Mouse (Mus musculus) stomach, embryonic 16.5 days (tissue): ENCODE data around the gene Erg. TPM values are rescaled to one million over a fixed set of nuclear protein-coding genes. Genes with fewer than 3 reads are reported as not detected.

Source experiments
- ATAC-seq: fragments of 200-750 bp; cut with Nextera tagmentation; 2 replicates; pipeline ENCODE4 v1.8.0; 2017; ENCODE audit warnings: moderate number of reproducible peaks, moderate TSS enrichment; ENCODE audit not compliant: insufficient read depth, low FRiP score
- H3K27ac ChIP-seq: fragments of 300-500 bp; sonication (generic); 2 replicates; pipeline ENCODE4 v1.5.1; 2014; ENCODE audit warnings: low read length
- H3K27me3 ChIP-seq: fragments of 300-500 bp; sonication (generic); 2 replicates; pipeline ENCODE4 v1.6.1; 2014; ENCODE audit warnings: low read length, control low read depth, mixed read lengths; ENCODE audit not compliant: control insufficient read depth, insufficient read depth
- H3K36me3 ChIP-seq: fragments of 300-500 bp; sonication (generic); 2 replicates; pipeline ENCODE4 v1.6.1; 2014; ENCODE audit warnings: low read length; ENCODE audit not compliant: control insufficient read depth, insufficient read depth
- H3K4me1 ChIP-seq: fragments of 300-500 bp; sonication (generic); 2 replicates; pipeline ENCODE4 v1.6.1; 2014; ENCODE audit warnings: low read length, control low read depth, mixed read lengths; ENCODE audit not compliant: control insufficient read depth, insufficient read depth
- H3K4me2 ChIP-seq: fragments of 300-500 bp; sonication (generic); 2 replicates; pipeline ENCODE4 v1.6.1; 2014; ENCODE audit warnings: low read depth, low read length, mixed read lengths
- H3K4me3 ChIP-seq: fragments of 300-500 bp; sonication (generic); replicated peaks from 2 replicates; pipeline ENCODE4 v1.5.1; 2014; ENCODE audit warnings: mild to moderate bottlenecking, low read length
- H3K9ac ChIP-seq: fragments of 300-500 bp; sonication (generic); 2 replicates; pipeline ENCODE4 v1.6.1; 2014; ENCODE audit warnings: low read length
- H3K9me3 ChIP-seq: fragments of 300-500 bp; sonication (generic); replicated peaks from 2 replicates; pipeline ENCODE4 v1.6.1; 2016; ENCODE audit warnings: low read length, control low read depth; ENCODE audit not compliant: control insufficient read depth
- WGBS: fragments of 180-500 bp; shearing (Covaris S2); extraction: QIAGEN DNeasy Blood & Tissue Kit; methylation state at CpG from one replicate; pipeline ENCODE4 v1.1.7; 2014; 5-methylcytosine and 5-hydroxymethylcytosine counted together
- polyA plus RNA-seq: library from polyadenylated mRNA; unstranded; fragments of >200 nt; fragmentation: Nextera tagmentation; extraction: Ambion mirVana; gene quantifications from 2 replicates; pipeline ENCODE4 v1.2.1, GENCODE M21; 2015

The Erg gene
- polyA plus RNA-seq, 1 experiment from 2014 or later, result 4.5 TPM

GRCm38 (mm10) chr16:95553136-95553535 lies 33.3 kb downstream of the Erg start:
- Histone ChIP-seq H3K9ac (no peak overlapping the region), H3K36me3 (no peaks in the 10 kb centered on the region), H3K4me3 (no peak overlapping the region), H3K4me1 (no peaks in the 10 kb centered on the region), H3K9me3 (no peaks in the 10 kb centered on the region), H3K27me3 (no peaks in the 10 kb centered on the region), H3K4me2 (no peak overlapping the region), H3K27ac (no peak overlapping the region)
- ATAC-seq, result no peak
- WGBS, result 80% methylated on average over 2 of the region's 2 CpGs

- Histone ChIP-seq H3K27me3 (no peaks in the 10 kb centered on the region), H3K4me2 (no peak overlapping the region), H3K9me3 (no peaks in the 10 kb centered on the region), H3K4me1 (no peaks in the 10 kb centered on the region), H3K4me3 (no peak overlapping the region), H3K9ac (no peak overlapping the region), H3K36me3 (no peaks in the 10 kb centered on the region), H3K27ac (no peak overlapping the region)
- 35% methylated on average over 16 of the region's 16 CpGs for WGBS
- no peak for ATAC-seq
Measured at GRCm38 (mm10) chr16:95552495-95552894, 33.9 kb downstream of the Erg start.

GRCm38 (mm10) chr16:95550496-95550895 lies 35.9 kb downstream of the Erg start:
- 85% methylated on average over 5 of the region's 5 CpGs for WGBS

GRCm38 (mm10) chr16:95544753-95545152 lies 41.6 kb downstream of the Erg start:
- Histone ChIP-seq H3K36me3 (no peaks in the 10 kb centered on the region), H3K4me2 (no peak overlapping the region), H3K9me3 (no peaks in the 10 kb centered on the region), H3K4me3 (no peak overlapping the region), H3K4me1 (no peaks in the 10 kb centered on the region), H3K9ac (no peak overlapping the region), H3K27ac (no peak overlapping the region), H3K27me3 (no peaks in the 10 kb centered on the region)
- WGBS, result 74% methylated on average over 5 of the region's 5 CpGs
- ATAC-seq, result no peak

More at GRCm38 (mm10) chr16:95550496-95550895, 35.9 kb downstream of the Erg start:
- Histone ChIP-seq H3K36me3 (no peaks in the 10 kb centered on the region), H3K4me3 (no peak overlapping the region), H3K4me2 (no peak overlapping the region), H3K4me1 (no peaks in the 10 kb centered on the region), H3K9ac (no peak overlapping the region), H3K9me3 (no peaks in the 10 kb centered on the region), H3K27ac (no peak overlapping the region), H3K27me3 (no peaks in the 10 kb centered on the region)
- no peak for ATAC-seq

DNA sequence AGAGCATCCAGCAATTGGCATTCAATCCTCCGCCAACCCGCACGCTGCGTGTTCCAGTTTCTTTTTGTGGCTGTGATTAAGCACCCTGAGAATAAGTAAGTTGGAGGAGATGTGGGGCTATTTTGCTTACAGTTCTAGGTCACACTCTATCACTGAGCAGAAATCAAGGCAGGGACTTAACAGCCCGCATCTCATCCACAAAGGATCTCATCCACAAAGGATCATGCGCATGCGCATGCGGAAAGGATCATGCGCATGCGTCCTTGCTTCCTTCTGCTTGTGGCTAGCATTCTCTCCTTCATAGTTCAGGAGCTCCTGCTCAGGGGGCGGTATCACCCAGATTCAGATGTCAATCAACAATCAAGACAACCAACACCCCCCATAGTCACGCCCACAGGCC lies 42.9 kb downstream of the Erg start:
- Histone ChIP-seq H3K36me3 (no peaks in the 10 kb centered on the region), H3K4me3 (no peak overlapping the region), H3K9ac (no peak overlapping the region), H3K27ac (no peak overlapping the region), H3K4me2 (no peak overlapping the region), H3K4me1 (no peaks in the 10 kb centered on the region), H3K27me3 (no peaks in the 10 kb centered on the region), H3K9me3 (no peaks in the 10 kb centered on the region)
- 91% methylated on average over 12 of the region's 12 CpGs for WGBS
- ATAC-seq, result no peak

DNA sequence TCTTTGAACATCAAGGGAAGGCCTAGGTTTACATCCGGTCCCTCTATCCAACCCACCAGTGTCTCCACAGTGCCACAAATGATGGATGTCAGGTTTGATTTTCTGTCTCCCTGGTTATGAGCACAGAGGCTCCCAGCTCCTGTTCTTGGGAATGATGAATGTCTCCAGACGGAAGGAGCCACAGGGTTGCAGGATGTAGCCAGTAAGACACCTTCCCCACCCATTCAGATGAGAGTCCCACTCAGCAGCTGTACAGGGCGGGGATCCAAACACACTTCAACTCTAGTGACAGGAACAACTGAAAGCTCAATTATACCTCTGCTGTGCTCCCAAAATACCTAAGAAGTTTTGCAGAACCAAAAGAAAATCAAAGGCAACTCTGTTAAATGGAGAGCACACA lies 51.2 kb downstream of the Erg start:
- H3K27ac ChIP-seq, result no peak overlapping the region
- no peak for ATAC-seq
- 48% methylated on average over 3 of the region's 3 CpGs for WGBS
- H3K36me3 ChIP-seq, result no peaks in the 10 kb centered on the region
- H3K27me3 ChIP-seq, result no peaks in the 10 kb centered on the region
- H3K4me3 ChIP-seq, result no peak overlapping the region
- no peak overlapping the region for H3K9ac ChIP-seq
- no peaks in the 10 kb centered on the region for H3K9me3 ChIP-seq
- peaks cover 8% of the 10 kb centered on the region; the same call in 1 of the 2 replicates for H3K4me1 ChIP-seq
- H3K4me2 ChIP-seq, result no peak overlapping the region

DNA sequence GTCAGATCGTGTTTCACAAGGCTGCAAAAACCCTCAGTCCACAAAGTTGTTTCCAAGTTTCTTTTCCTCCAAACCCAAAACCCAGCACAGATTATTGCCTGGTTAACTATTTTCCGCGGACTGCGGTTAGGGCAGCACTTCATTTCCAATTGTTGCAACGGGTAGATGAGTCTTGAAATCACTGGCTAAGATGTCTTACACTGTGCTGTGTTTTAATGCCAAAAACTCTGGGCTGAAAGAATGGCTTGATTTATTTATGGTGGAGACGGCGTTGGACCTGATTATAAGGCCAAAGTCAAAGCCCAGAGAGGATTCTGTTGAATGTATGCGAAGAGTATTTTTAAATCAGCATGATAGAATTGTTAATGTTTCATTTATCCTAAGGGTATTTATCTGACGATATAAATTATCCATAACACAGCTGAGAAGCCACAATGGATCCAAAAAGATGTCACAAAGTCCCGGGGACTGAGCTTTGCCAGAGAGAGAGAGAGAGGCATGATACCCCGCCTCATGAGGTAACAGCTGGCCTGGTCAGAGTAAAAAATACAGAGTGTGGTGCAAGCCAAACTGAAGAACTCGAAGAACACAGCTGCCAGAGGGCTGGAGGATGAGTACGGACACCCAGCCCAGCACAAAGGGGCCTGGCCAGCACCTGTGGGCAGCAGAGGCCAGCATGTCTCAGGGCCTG lies 53.9 kb downstream of the Erg start:
- WGBS, result 60% methylated on average over 13 of the region's 13 CpGs
- peak; percentile 74; the same call in 1 of the 2 replicates for ATAC-seq

GRCm38 (mm10) chr16:95527561-95527960 lies 58.8 kb downstream of the Erg start:
- H3K36me3 ChIP-seq, result no peaks in the 10 kb centered on the region
- H3K27me3 ChIP-seq, result no peaks in the 10 kb centered on the region
- no peak overlapping the region for H3K27ac ChIP-seq
- H3K4me3 ChIP-seq, result no peak overlapping the region
- no peaks in the 10 kb centered on the region for H3K9me3 ChIP-seq
- no peak overlapping the region for H3K4me2 ChIP-seq
- peaks cover 3% of the 10 kb centered on the region; the same call in 1 of the 2 replicates for H3K4me1 ChIP-seq
- 88% methylated on average over 2 of the region's 2 CpGs for WGBS
- no peak for ATAC-seq
- H3K9ac ChIP-seq, result no peak overlapping the region

More for the DNA sequence above, 53.9 kb downstream of the Erg start:
- Histone ChIP-seq H3K9me3 (no peaks in the 10 kb centered on the region), H3K4me2 (no peak overlapping the region), H3K9ac (no peak overlapping the region), H3K4me3 (no peak overlapping the region), H3K27ac (peak overlapping the region; percentile 57; the same call in 1 of the 2 replicates), H3K27me3 (no peaks in the 10 kb centered on the region), H3K36me3 (no peaks in the 10 kb centered on the region), H3K4me1 (peaks cover 8% of the 10 kb centered on the region; the same call in 1 of the 2 replicates)

DNA sequence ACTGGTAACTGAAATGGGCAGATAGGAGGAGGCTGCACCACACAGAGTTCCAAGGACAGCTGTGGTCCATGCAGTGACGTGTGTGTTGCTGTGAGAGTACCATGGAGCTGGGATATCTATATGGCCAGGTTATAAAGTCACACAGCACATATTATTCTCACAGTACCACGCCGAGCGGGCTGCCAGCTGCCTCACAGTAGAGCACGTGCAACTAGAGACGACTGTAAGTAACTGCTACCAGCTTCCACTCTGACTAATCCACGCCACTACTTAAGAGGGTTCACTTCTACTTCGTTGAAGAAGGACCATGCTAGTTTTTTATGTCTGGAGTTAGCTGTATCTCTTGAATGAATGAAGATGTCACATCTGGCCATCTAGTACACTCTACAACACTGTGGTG lies 66.9 kb downstream of the Erg start:
- no peaks in the 10 kb centered on the region for H3K36me3 ChIP-seq
- H3K27me3 ChIP-seq, result no peaks in the 10 kb centered on the region
- no peak for ATAC-seq
- H3K9ac ChIP-seq, result no peak overlapping the region
- no peak overlapping the region for H3K4me3 ChIP-seq
- WGBS, result 76% methylated on average over 8 of the region's 8 CpGs
- H3K27ac ChIP-seq, result no peak overlapping the region
- H3K4me1 ChIP-seq, result no peaks in the 10 kb centered on the region
- H3K4me2 ChIP-seq, result no peak overlapping the region
- no peaks in the 10 kb centered on the region for H3K9me3 ChIP-seq
